Mouse (Mus musculus): ENCODE data around the gene Tbc1d2. TPM values are rescaled to one million over a fixed set of nuclear protein-coding genes. Genes with fewer than 3 reads are reported as not detected.
A peak's percentile ranks its signal among the peaks of the same experiment; 100 is the strongest.

Gene Tbc1d2
- 2.7 and 3.4 TPM in 2 replicates for polyA plus RNA-seq (2015; fragmentation: Nextera tagmentation; extraction: Ambion mirVana)

- peak; percentile 97 for ATAC-seq (ENCODE audit: low FRiP score, low TSS enrichment)
- Histone ChIP-seq H3K9ac (ENCODE audit: low read length) (peak within 1 kb of the TSS; percentile 73), H3K27me3 (ENCODE audit: control insufficient read depth, insufficient read depth, low read length) (no peaks in the 10 kb centered on the region), H3K9me3 (ENCODE audit: control insufficient read depth, low read length) (no peaks in the 10 kb centered on the region), H3K36me3 (ENCODE audit: control insufficient read depth, insufficient read depth, low read length) (no peaks in the 10 kb centered on the region), H3K4me1 (replicated peaks; ENCODE audit: control insufficient read depth, insufficient read depth) (no peaks in the 10 kb centered on the region), H3K4me3 (ENCODE audit: low read depth, low read length) (peak within 1 kb of the TSS; percentile 71), H3K27ac (replicated peaks) (peak within 1 kb of the TSS; percentile 93), H3K4me2 (replicated peaks; ENCODE audit: low read depth) (peak within 1 kb of the TSS; percentile 93)
- TF ChIP-seq EP300 (optimal IDR thresholded peaks at IDR 0.05) (no peak), CTCF (IDR thresholded peaks at IDR 0.05; ENCODE audit: low read depth) (peak; percentile 69)
- under 1% methylated on average over 69 of the region's 69 CpGs for WGBS
- peak; percentile 96 for DNase-seq (ENCODE audit: low spot score)
Observed at GRCm38 (mm10) chr4:46650086-46650753, at the start of gene Tbc1d2. TSS of gene Tbc1d2 (minus strand) at chr4:46650209.

GRCm38 (mm10) chr4:46696467-46696866 lies 46.5 kb upstream of the Tbc1d2 start:
- Histone ChIP-seq H3K4me3 (ENCODE audit: low read depth, low read length) (no peak overlapping the region), H3K27me3 (ENCODE audit: control insufficient read depth, insufficient read depth, low read length) (no peaks in the 10 kb centered on the region), H3K9ac (ENCODE audit: low read length) (no peak overlapping the region), H3K9me3 (ENCODE audit: control insufficient read depth, low read length) (no peaks in the 10 kb centered on the region), H3K4me1 (replicated peaks; ENCODE audit: control insufficient read depth, insufficient read depth) (no peaks in the 10 kb centered on the region), H3K4me2 (replicated peaks; ENCODE audit: low read depth) (no peak overlapping the region), H3K36me3 (ENCODE audit: control insufficient read depth, insufficient read depth, low read length) (no peaks in the 10 kb centered on the region), H3K27ac (replicated peaks) (no peak overlapping the region)
- no peak for TF ChIP-seq CTCF (IDR thresholded peaks at IDR 0.05; ENCODE audit: low read depth)
- DNase-seq (ENCODE audit: low spot score) (no peak), ATAC-seq (ENCODE audit: low FRiP score, low TSS enrichment) (peak; percentile 50; the same call in 1 of the 2 replicates)
- 75% methylated on average over 6 of the region's 6 CpGs for WGBS

- no peak for ATAC-seq (ENCODE audit: low FRiP score, low TSS enrichment)
- H3K36me3 ChIP-seq (ENCODE audit: control insufficient read depth, insufficient read depth, low read length) = no peaks in the 10 kb centered on the region
- H3K4me3 ChIP-seq (ENCODE audit: low read depth, low read length) = no peak overlapping the region
- no peak overlapping the region for H3K4me2 ChIP-seq (replicated peaks; ENCODE audit: low read depth)
- H3K9me3 ChIP-seq (ENCODE audit: control insufficient read depth, low read length) = no peaks in the 10 kb centered on the region
- H3K27ac ChIP-seq (replicated peaks) = no peak overlapping the region
- no peaks in the 10 kb centered on the region for H3K4me1 ChIP-seq (replicated peaks; ENCODE audit: control insufficient read depth, insufficient read depth)
- H3K27me3 ChIP-seq (ENCODE audit: control insufficient read depth, insufficient read depth, low read length) = no peaks in the 10 kb centered on the region
- WGBS = 81% methylated on average over 8 of the region's 8 CpGs
- no peak for DNase-seq (ENCODE audit: low spot score)
- H3K9ac ChIP-seq (ENCODE audit: low read length) = no peak overlapping the region
- no peak for TF ChIP-seq CTCF (IDR thresholded peaks at IDR 0.05; ENCODE audit: low read depth)
Observed at GRCm38 (mm10) chr4:46690565-46690964, 40.6 kb upstream of the Tbc1d2 start.

- 80% methylated on average over 8 of the region's 8 CpGs for WGBS
- no peak for ATAC-seq (ENCODE audit: low FRiP score, low TSS enrichment)
Observed at GRCm38 (mm10) chr4:46690023-46690420, 40.0 kb upstream of the Tbc1d2 start.

GRCm38 (mm10) chr4:46689397-46690022 lies 39.5 kb upstream of the Tbc1d2 start:
- Histone ChIP-seq H3K9ac (ENCODE audit: low read length) (no peak overlapping the region), H3K27me3 (ENCODE audit: control insufficient read depth, insufficient read depth, low read length) (no peaks in the 10 kb centered on the region), H3K27ac (replicated peaks) (no peak overlapping the region), H3K9me3 (ENCODE audit: control insufficient read depth, low read length) (no peaks in the 10 kb centered on the region), H3K36me3 (ENCODE audit: control insufficient read depth, insufficient read depth, low read length) (no peaks in the 10 kb centered on the region), H3K4me3 (ENCODE audit: low read depth, low read length) (no peak overlapping the region), H3K4me1 (replicated peaks; ENCODE audit: control insufficient read depth, insufficient read depth) (no peaks in the 10 kb centered on the region), H3K4me2 (replicated peaks; ENCODE audit: low read depth) (no peak overlapping the region)
- peak; percentile 74 for DNase-seq (ENCODE audit: low spot score)
- WGBS = 45% methylated on average over 15 of the region's 15 CpGs
- TF ChIP-seq EP300 (optimal IDR thresholded peaks at IDR 0.05) = no peak
- TF ChIP-seq CTCF (IDR thresholded peaks at IDR 0.05; ENCODE audit: low read depth) = peak; percentile 99
- peak; percentile 69; the same call in 1 of the 2 replicates for ATAC-seq (ENCODE audit: low FRiP score, low TSS enrichment)

More at GRCm38 (mm10) chr4:46690023-46690420, 40.0 kb upstream of the Tbc1d2 start:
- Histone ChIP-seq H3K4me2 (replicated peaks; ENCODE audit: low read depth) (no peak overlapping the region), H3K4me1 (replicated peaks; ENCODE audit: control insufficient read depth, insufficient read depth) (no peaks in the 10 kb centered on the region), H3K27ac (replicated peaks) (no peak overlapping the region), H3K4me3 (ENCODE audit: low read depth, low read length) (no peak overlapping the region), H3K36me3 (ENCODE audit: control insufficient read depth, insufficient read depth, low read length) (no peaks in the 10 kb centered on the region), H3K27me3 (ENCODE audit: control insufficient read depth, insufficient read depth, low read length) (no peaks in the 10 kb centered on the region), H3K9me3 (ENCODE audit: control insufficient read depth, low read length) (no peaks in the 10 kb centered on the region), H3K9ac (ENCODE audit: low read length) (no peak overlapping the region)
- no peak for TF ChIP-seq EP300 (optimal IDR thresholded peaks at IDR 0.05)
- TF ChIP-seq CTCF (IDR thresholded peaks at IDR 0.05; ENCODE audit: low read depth) = no peak
- no peak for DNase-seq (ENCODE audit: low spot score)

- H3K27ac ChIP-seq (replicated peaks) = no peak overlapping the region
- no peaks in the 10 kb centered on the region for H3K4me1 ChIP-seq (replicated peaks; ENCODE audit: control insufficient read depth, insufficient read depth)
- H3K9ac ChIP-seq (ENCODE audit: low read length) = no peak overlapping the region
- WGBS = 74% methylated on average over 14 of the region's 14 CpGs
- no peaks in the 10 kb centered on the region for H3K9me3 ChIP-seq (ENCODE audit: control insufficient read depth, low read length)
- DNase-seq (ENCODE audit: low spot score) (no peak), ATAC-seq (ENCODE audit: low FRiP score, low TSS enrichment) (no peak)
- H3K4me2 ChIP-seq (replicated peaks; ENCODE audit: low read depth) = no peak overlapping the region
- TF ChIP-seq CTCF (IDR thresholded peaks at IDR 0.05; ENCODE audit: low read depth) (no peak), EP300 (optimal IDR thresholded peaks at IDR 0.05) (no peak)
- H3K4me3 ChIP-seq (ENCODE audit: low read depth, low read length) = no peak overlapping the region
- H3K36me3 ChIP-seq (ENCODE audit: control insufficient read depth, insufficient read depth, low read length) = no peaks in the 10 kb centered on the region
- H3K27me3 ChIP-seq (ENCODE audit: control insufficient read depth, insufficient read depth, low read length) = no peaks in the 10 kb centered on the region
Observed at GRCm38 (mm10) chr4:46688213-46688832, 38.3 kb upstream of the Tbc1d2 start.
